Mouse (Mus musculus): ENCODE results near the gene Polr2a. TPM values are rescaled to one million over a fixed set of nuclear protein-coding genes. Genes with fewer than 3 reads are reported as not detected.

The Polr2a gene
- polyA plus RNA-seq, 1 experiment from 2014 or later, result 47.0 TPM

GRCm38 (mm10) chr11:69718661-69719060, 39.8 kb downstream of the Polr2a start:
- DNase-seq (ENCODE audit: low spot score), result peak; percentile 57
- 32% methylated on average over 15 of the region's 15 CpGs for WGBS
- Histone ChIP-seq H3K27ac (peak overlapping the region; percentile 71), H3K4me3 (peak overlapping the region; percentile 20), H3K36me3 (no peaks in the 10 kb centered on the region), H3K9me3 (replicated peaks) (no peaks in the 10 kb centered on the region), H3K27me3 (ENCODE audit: low read depth, poor library complexity, severe bottlenecking) (no peaks in the 10 kb centered on the region), H3K4me1 (peaks cover 35% of the 10 kb centered on the region)

GRCm38 (mm10) chr11:69716953-69717352, 41.5 kb downstream of the Polr2a start:
- DNase-seq (ENCODE audit: low spot score), result no peak
- no peaks in the 10 kb centered on the region for H3K36me3 ChIP-seq
- WGBS, result 63% methylated on average over 4 of the region's 4 CpGs
- no peaks in the 10 kb centered on the region for H3K9me3 ChIP-seq (replicated peaks)
- no peaks in the 10 kb centered on the region for H3K27me3 ChIP-seq (ENCODE audit: low read depth, poor library complexity, severe bottlenecking)
- H3K4me3 ChIP-seq, result no peak overlapping the region
- peaks cover 42% of the 10 kb centered on the region for H3K4me1 ChIP-seq
- peak overlapping the region; percentile 77 for H3K27ac ChIP-seq

GRCm38 (mm10) chr11:69715929-69716328, 42.5 kb downstream of the Polr2a start:
- peaks cover 42% of the 10 kb centered on the region for H3K4me1 ChIP-seq
- 15% methylated on average over 5 of the region's 5 CpGs for WGBS
- no peaks in the 10 kb centered on the region for H3K9me3 ChIP-seq (replicated peaks)
- no peaks in the 10 kb centered on the region for H3K36me3 ChIP-seq
- H3K27ac ChIP-seq, result peak overlapping the region; percentile 77
- H3K4me3 ChIP-seq, result peak overlapping the region; percentile 6; the same call in 1 of the 2 replicates
- H3K27me3 ChIP-seq (ENCODE audit: low read depth, poor library complexity, severe bottlenecking), result no peaks in the 10 kb centered on the region
- DNase-seq (ENCODE audit: low spot score), result peak; percentile 46

GRCm38 (mm10) chr11:69715482-69715881, 43.0 kb downstream of the Polr2a start:
- DNase-seq (ENCODE audit: low spot score), result peak; percentile 64
- 56% methylated on average over 9 of the region's 9 CpGs for WGBS

GRCm38 (mm10) chr11:69714636-69715329, 43.7 kb downstream of the Polr2a start:
- Histone ChIP-seq H3K27me3 (ENCODE audit: low read depth, poor library complexity, severe bottlenecking) (no peaks in the 10 kb centered on the region), H3K9me3 (replicated peaks) (no peaks in the 10 kb centered on the region), H3K36me3 (no peaks in the 10 kb centered on the region), H3K4me3 (peak overlapping the region; percentile 6; the same call in 1 of the 2 replicates), H3K27ac (peak overlapping the region; percentile 77), H3K4me1 (peaks cover 44% of the 10 kb centered on the region)
- 49% methylated on average over 18 of the region's 18 CpGs for WGBS
- peak; percentile 85 for DNase-seq (ENCODE audit: low spot score)

More at GRCm38 (mm10) chr11:69715482-69715881, 43.0 kb downstream of the Polr2a start:
- H3K9me3 ChIP-seq (replicated peaks), result no peaks in the 10 kb centered on the region
- H3K36me3 ChIP-seq, result no peaks in the 10 kb centered on the region
- peaks cover 42% of the 10 kb centered on the region for H3K4me1 ChIP-seq
- no peaks in the 10 kb centered on the region for H3K27me3 ChIP-seq (ENCODE audit: low read depth, poor library complexity, severe bottlenecking)
- peak overlapping the region; percentile 77 for H3K27ac ChIP-seq
- H3K4me3 ChIP-seq, result no peak overlapping the region; the same call in 1 of the 2 replicates

GRCm38 (mm10) chr11:69712954-69713672, 45.3 kb downstream of the Polr2a start:
- Histone ChIP-seq H3K36me3 (no peaks in the 10 kb centered on the region), H3K9me3 (replicated peaks) (no peaks in the 10 kb centered on the region), H3K27ac (peak overlapping the region; percentile 21; the same call in 1 of the 2 replicates), H3K4me3 (no peak overlapping the region), H3K4me1 (peaks cover 51% of the 10 kb centered on the region), H3K27me3 (ENCODE audit: low read depth, poor library complexity, severe bottlenecking) (no peaks in the 10 kb centered on the region)
- 83% methylated on average over 20 of the region's 20 CpGs for WGBS
- DNase-seq (ENCODE audit: low spot score), result no peak

- peaks cover 46% of the 10 kb centered on the region for H3K4me1 ChIP-seq
- no peaks in the 10 kb centered on the region for H3K9me3 ChIP-seq (replicated peaks)
- H3K36me3 ChIP-seq, result no peaks in the 10 kb centered on the region
- DNase-seq (ENCODE audit: low spot score), result no peak
- WGBS, result 74% methylated on average over 2 of the region's 2 CpGs
- H3K4me3 ChIP-seq, result no peak overlapping the region
- no peaks in the 10 kb centered on the region for H3K27me3 ChIP-seq (ENCODE audit: low read depth, poor library complexity, severe bottlenecking)
- H3K27ac ChIP-seq, result no peak overlapping the region
Observed at GRCm38 (mm10) chr11:69711082-69711481, 47.4 kb downstream of the Polr2a start.

- Histone ChIP-seq H3K36me3 (no peaks in the 10 kb centered on the region), H3K9me3 (replicated peaks) (no peaks in the 10 kb centered on the region), H3K4me1 (peaks cover 40% of the 10 kb centered on the region), H3K4me3 (no peak overlapping the region), H3K27me3 (ENCODE audit: low read depth, poor library complexity, severe bottlenecking) (no peaks in the 10 kb centered on the region), H3K27ac (no peak overlapping the region)
- 78% methylated on average over 3 of the region's 3 CpGs for WGBS
- DNase-seq (ENCODE audit: low spot score), result no peak
Observed at GRCm38 (mm10) chr11:69710470-69710869, 48.0 kb downstream of the Polr2a start.

GRCm38 (mm10) chr11:69709554-69710446, 48.6 kb downstream of the Polr2a start:
- Histone ChIP-seq H3K27me3 (ENCODE audit: low read depth, poor library complexity, severe bottlenecking) (no peaks in the 10 kb centered on the region), H3K27ac (peak overlapping the region; percentile 53), H3K4me1 (peaks cover 35% of the 10 kb centered on the region), H3K36me3 (no peaks in the 10 kb centered on the region), H3K4me3 (no peak overlapping the region), H3K9me3 (replicated peaks) (no peaks in the 10 kb centered on the region)
- no peak for DNase-seq (ENCODE audit: low spot score)
- 55% methylated on average over 11 of the region's 11 CpGs for WGBS

- Histone ChIP-seq H3K9me3 (replicated peaks) (no peaks in the 10 kb centered on the region), H3K4me3 (no peak overlapping the region), H3K36me3 (no peaks in the 10 kb centered on the region), H3K27me3 (ENCODE audit: low read depth, poor library complexity, severe bottlenecking) (no peaks in the 10 kb centered on the region), H3K27ac (0 out of 2 replicates have a peak overlapping the region, but pooled peaks have one; percentile 53), H3K4me1 (peaks cover 30% of the 10 kb centered on the region)
- no peak for DNase-seq (ENCODE audit: low spot score)
- WGBS, result 71% methylated on average over 3 of the region's 3 CpGs
Observed at GRCm38 (mm10) chr11:69708614-69709265, 49.7 kb downstream of the Polr2a start.

GRCm38 (mm10) chr11:69707873-69708381, 50.5 kb downstream of the Polr2a start:
- H3K36me3 ChIP-seq, result no peaks in the 10 kb centered on the region
- DNase-seq (ENCODE audit: low spot score), result no peak
- H3K9me3 ChIP-seq (replicated peaks), result no peaks in the 10 kb centered on the region
- H3K4me1 ChIP-seq, result peaks cover 22% of the 10 kb centered on the region
- H3K27me3 ChIP-seq (ENCODE audit: low read depth, poor library complexity, severe bottlenecking), result no peaks in the 10 kb centered on the region
- no peak overlapping the region for H3K4me3 ChIP-seq
- 92% methylated on average over 4 of the region's 4 CpGs for WGBS
- H3K27ac ChIP-seq, result no peak overlapping the region

- H3K36me3 ChIP-seq, result no peaks in the 10 kb centered on the region
- DNase-seq (ENCODE audit: low spot score), result no peak
- no peaks in the 10 kb centered on the region for H3K9me3 ChIP-seq (replicated peaks)
- H3K4me3 ChIP-seq, result no peak overlapping the region
- peaks cover 22% of the 10 kb centered on the region for H3K4me1 ChIP-seq
- H3K27ac ChIP-seq, result no peak overlapping the region
- 88% methylated on average over 4 of the region's 4 CpGs for WGBS
- no peaks in the 10 kb centered on the region for H3K27me3 ChIP-seq (ENCODE audit: low read depth, poor library complexity, severe bottlenecking)
Observed at GRCm38 (mm10) chr11:69707480-69707847, 51.0 kb downstream of the Polr2a start.
